Mouse (Mus musculus): ENCODE measurements around the gene Rps6kb2.

DNA sequence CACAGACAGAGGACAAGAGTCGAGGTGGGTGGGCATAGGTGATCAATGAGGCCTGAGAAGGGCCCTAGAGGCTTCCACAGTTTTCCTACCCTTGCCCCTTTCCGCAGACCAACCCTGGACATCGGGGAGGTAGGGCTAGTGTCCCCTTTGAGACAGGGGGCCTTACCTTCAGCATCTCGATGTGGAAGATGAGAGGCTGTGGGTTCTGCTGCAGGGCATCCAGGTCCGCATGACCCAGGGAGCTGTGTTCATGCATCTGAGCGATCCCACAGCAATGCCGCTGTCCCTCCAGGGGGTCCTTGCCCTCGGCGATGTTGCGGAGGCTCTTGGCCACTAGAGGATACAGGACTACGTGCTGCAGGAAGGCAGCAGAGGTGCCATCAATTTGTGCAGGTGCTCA lies 47.3 kb downstream of the Rps6kb2 start:
- TF ChIP-seq CTCF (IDR thresholded peaks at IDR 0.05; ENCODE audit: extremely low read depth, insufficient read length, insufficient replicate concordance, low read depth, low read length) = no peak
- TF ChIP-seq POLR2A (IDR thresholded peaks at IDR 0.05; ENCODE audit: low read depth, low read length) = no peak
